Mouse (Mus musculus): ENCODE data around the gene Ctdsp2. TPM values are rescaled to one million over a fixed set of nuclear protein-coding genes. Genes with fewer than 3 reads are reported as not detected.
A peak's percentile ranks its signal among the peaks of the same experiment; 100 is the strongest.

Ctdsp2 gene
- polyA plus RNA-seq, 1 experiment from 2014 or later: 19.0 TPM

DNA sequence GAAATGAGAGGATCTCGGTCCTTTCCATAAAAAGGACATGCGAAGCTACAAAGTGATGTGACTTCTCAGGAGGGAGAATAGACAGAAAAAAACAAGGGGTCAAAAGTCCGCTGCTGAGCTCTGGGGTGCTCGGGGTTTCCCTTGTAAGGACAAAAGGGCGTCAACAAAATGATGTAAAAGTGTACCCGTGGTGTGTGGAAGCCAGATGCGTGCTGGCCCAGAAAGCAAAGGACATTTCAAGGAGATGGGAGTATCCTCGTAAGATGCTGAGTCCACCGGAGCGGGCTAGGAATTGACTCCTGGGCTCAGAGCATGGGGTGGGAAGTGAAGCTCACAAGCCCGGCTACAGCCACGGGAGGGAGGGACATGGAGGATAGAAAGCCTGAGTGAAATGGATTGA is 59.1 kb downstream of the Ctdsp2 start:
- Histone ChIP-seq H3K4me3 (no peak overlapping the region), H3K36me3 (no peaks in the 10 kb centered on the region), H3K4me2 (no peak overlapping the region), H3K9ac (no peak overlapping the region), H3K27me3 (peaks cover 4% of the 10 kb centered on the region), H3K9me3 (no peaks in the 10 kb centered on the region), H3K27ac (replicated peaks) (no peak overlapping the region), H3K4me1 (replicated peaks) (peaks cover 11% of the 10 kb centered on the region)
- 63% methylated on average over 12 of the region's 12 CpGs for WGBS
- ATAC-seq (ENCODE audit: low FRiP score, low read depth): no peak

DNA sequence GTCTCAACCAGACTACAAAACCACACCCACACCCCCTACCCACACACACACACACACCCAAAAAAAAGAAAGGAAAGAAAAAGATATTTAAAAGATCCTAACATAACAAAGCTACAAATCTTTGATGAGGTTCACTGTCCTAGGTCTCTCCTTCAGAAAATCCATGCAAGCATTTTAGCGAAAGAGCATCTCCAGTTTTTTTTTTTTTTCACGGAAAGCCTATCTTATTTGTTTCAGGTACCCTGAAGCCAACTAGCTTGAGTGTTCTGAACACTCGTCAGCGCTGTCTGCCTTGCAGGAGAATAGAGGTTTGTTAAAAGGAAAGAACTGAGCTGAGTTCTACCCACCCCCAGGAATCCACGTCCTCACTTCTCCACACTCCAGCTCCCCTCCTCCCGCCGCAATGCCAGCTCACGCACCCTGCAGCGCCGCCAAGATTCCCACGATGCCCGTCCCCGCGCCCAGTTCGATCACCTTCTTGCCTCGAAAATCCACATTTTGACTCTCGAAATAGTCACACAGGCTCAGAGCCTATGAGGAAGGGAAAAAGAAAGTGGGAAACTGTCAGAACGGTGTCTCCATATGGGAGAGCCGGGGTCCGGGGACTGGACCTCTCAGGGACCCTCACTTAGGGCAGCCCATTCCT is 62.2 kb downstream of the Ctdsp2 start:
- Histone ChIP-seq H3K36me3 (no peaks in the 10 kb centered on the region), H3K27ac (replicated peaks) (peak overlapping the region; percentile 47; the same call in 1 of the 2 replicates), H3K4me1 (replicated peaks) (peaks cover 14% of the 10 kb centered on the region), H3K27me3 (peaks cover 4% of the 10 kb centered on the region), H3K4me2 (peak overlapping the region; percentile 93), H3K9me3 (no peaks in the 10 kb centered on the region), H3K4me3 (peak overlapping the region; percentile 69), H3K9ac (peak overlapping the region; percentile 69)
- ATAC-seq (ENCODE audit: low FRiP score, low read depth): peak; percentile 3; the same call in 1 of the 2 replicates
- WGBS: 1% methylated on average over 20 of the region's 20 CpGs

DNA sequence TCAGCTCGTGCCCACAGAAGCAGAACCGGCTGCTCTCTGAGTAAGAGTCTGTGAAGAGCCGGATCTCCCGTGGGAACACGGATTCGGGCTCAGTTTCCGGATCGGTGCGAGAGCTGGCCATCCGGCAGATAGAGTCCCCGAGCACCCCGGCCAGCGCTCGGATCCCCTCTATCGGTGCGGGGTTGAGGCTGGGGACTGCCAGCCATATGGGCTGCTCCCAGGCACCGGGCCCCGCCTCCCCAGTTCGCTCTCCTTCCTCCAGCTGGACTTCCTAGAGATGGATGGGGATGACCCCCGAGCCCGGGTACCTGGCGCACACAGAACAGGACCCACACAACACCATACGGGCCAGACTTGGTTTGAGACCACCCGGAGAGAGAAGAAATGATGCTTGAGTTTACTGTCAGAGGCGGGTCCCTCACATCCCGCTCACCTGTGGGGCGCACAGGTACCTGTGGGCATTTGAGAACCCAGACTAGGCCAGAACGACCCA is 62.8 kb downstream of the Ctdsp2 start, which contains the start of the genes Mettl1 and Eef1akmt3:
Gene Mettl1, plus strand, starts transcription at position 141 of the 493 bp plus-strand sequence.
Gene Eef1akmt3, minus strand, starts transcription at position 240 of the 493 bp plus-strand sequence.
- H3K27ac ChIP-seq (replicated peaks): peak within 1 kb of the TSS; percentile 47
- peaks cover 4% of the 10 kb centered on the region for H3K27me3 ChIP-seq
- H3K4me1 ChIP-seq (replicated peaks): peaks cover 14% of the 10 kb centered on the region
- peak; percentile 73 for ATAC-seq (ENCODE audit: low FRiP score, low read depth)
- no peaks in the 10 kb centered on the region for H3K9me3 ChIP-seq
- peak within 1 kb of the TSS; percentile 69 for H3K9ac ChIP-seq
- peak within 1 kb of the TSS; percentile 93 for H3K4me2 ChIP-seq
- no peaks in the 10 kb centered on the region for H3K36me3 ChIP-seq
- peak within 1 kb of the TSS; percentile 69 for H3K4me3 ChIP-seq
- under 1% methylated on average over 28 of the region's 28 CpGs for WGBS

DNA sequence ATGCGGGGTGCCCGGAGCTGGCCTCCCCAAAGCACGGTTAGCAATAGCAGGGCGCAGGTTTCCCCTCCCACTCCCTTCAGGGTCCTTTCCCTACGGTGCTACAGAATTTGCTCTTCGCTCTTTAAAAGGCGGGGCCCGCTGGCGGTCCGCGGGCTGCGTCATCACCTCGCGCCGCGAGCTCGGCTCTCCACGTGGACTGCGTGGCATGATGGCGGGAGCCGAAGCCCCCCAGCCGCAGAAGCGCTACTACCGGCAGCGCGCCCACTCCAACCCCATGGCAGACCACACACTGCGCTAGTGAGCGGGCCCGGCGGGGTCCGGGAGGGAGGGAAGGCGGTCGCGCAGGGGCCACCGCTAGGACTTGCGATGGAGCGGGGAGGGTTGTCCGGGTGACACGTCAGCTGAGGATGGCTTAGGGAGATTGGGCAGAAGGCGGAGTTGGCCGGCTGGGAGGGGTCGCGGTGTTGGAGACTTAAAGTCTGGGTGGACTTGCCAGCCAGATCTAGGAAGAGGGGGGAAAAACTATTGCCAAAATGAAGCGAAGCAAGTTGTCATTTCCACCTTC is 63.3 kb downstream of the Ctdsp2 start:
- Histone ChIP-seq H3K36me3 (no peaks in the 10 kb centered on the region), H3K4me1 (replicated peaks) (peaks cover 14% of the 10 kb centered on the region), H3K4me3 (peak overlapping the region; percentile 69), H3K27me3 (peaks cover 4% of the 10 kb centered on the region), H3K9me3 (no peaks in the 10 kb centered on the region), H3K9ac (peak overlapping the region; percentile 69), H3K27ac (replicated peaks) (peak overlapping the region; percentile 47), H3K4me2 (peak overlapping the region; percentile 93)
- ATAC-seq (ENCODE audit: low FRiP score, low read depth): peak; percentile 87
- under 1% methylated on average over 44 of the region's 44 CpGs for WGBS

DNA sequence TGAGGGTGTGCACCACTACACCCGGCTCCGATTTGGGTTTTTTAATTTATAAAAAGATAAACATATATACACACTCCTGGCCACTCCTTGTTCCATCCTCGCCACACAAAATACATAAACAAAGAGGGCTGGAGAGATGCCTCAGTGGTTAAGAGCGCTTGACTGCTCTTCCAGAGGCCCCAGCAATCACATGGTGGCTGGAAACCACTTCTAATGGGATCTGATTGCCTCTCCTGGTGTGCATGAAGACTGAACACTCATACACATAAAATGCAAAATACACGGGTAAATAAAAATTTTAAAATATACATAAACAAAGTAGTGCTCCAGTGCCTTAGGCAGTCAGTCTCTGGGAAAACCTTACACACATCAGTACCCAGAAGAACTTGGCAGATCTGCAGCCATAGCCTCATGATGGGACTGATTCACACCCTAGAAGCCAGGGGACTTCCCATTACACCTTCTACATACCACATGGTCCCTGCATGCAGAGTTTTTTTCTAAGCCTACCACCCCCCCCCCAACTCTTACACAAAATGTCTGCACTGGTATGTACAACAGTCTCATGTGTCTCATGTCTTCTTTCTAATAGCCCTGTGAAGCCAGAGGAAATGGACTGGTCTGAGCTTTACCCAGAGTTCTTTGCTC is 64.1 kb downstream of the Ctdsp2 start:
- H3K4me1 ChIP-seq (replicated peaks): peaks cover 14% of the 10 kb centered on the region
- peak overlapping the region; percentile 69 for H3K4me3 ChIP-seq
- H3K36me3 ChIP-seq: no peaks in the 10 kb centered on the region
- H3K27me3 ChIP-seq: peaks cover 9% of the 10 kb centered on the region
- H3K9ac ChIP-seq: peak overlapping the region; percentile 69; the same call in 1 of the 2 replicates
- peak overlapping the region; percentile 93 for H3K4me2 ChIP-seq
- ATAC-seq (ENCODE audit: low FRiP score, low read depth): 0 out of 2 replicates have a peak, but pooled peaks have one; percentile 7
- WGBS: 21% methylated on average over 5 of the region's 5 CpGs
- H3K9me3 ChIP-seq: no peaks in the 10 kb centered on the region
- no peak overlapping the region for H3K27ac ChIP-seq (replicated peaks)

DNA sequence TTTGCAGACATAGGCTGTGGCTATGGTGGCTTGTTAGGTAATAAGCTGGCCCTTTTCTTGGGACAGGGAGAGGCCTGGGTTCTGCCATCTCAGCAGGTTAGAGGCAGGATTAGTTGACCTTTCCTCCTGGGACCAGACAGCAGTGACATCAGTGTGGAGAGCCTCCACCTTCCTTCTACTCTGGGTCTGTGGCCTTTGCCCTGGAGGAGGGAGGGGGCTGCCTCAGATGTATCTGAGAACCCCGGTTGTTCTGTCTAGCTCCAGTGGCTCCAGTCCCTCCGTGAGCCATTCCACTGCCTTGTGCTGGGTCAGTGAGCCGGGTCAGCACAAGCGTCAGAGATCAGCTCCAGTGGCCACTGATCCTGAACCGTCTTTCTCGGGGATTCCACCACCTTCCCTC is 64.7 kb downstream of the Ctdsp2 start:
- no peaks in the 10 kb centered on the region for H3K9me3 ChIP-seq
- WGBS: 78% methylated on average over 6 of the region's 6 CpGs
- peaks cover 14% of the 10 kb centered on the region for H3K4me1 ChIP-seq (replicated peaks)
- H3K9ac ChIP-seq: no peak overlapping the region
- H3K27me3 ChIP-seq: peaks cover 15% of the 10 kb centered on the region
- no peak overlapping the region for H3K27ac ChIP-seq (replicated peaks)
- H3K36me3 ChIP-seq: no peaks in the 10 kb centered on the region
- no peak for ATAC-seq (ENCODE audit: low FRiP score, low read depth)
- H3K4me3 ChIP-seq: no peak overlapping the region
- no peak overlapping the region for H3K4me2 ChIP-seq

DNA sequence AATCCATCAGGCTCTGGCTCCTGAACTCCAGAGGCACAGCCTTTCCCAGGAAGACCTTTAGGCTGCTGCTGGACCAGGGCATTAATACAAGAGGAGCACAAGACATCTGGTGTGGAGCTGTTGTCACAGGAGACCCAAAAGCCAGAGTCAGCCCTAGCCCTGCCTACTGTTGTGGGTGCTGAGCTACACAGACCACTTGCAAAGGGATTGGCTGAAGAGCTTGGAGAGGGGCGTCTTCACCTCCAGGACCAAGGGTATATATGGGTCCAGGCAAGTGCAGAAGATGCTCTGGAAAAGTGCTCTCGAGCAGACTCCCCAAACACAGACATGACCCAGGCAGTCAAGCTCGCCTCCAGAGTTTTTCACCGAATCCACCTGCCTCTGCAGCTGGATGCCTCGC is 69.4 kb downstream of the Ctdsp2 start, which contains the start of gene Cyp27b1:
Gene Cyp27b1, plus strand, starts transcription at position 297 of the 400 bp plus-strand sequence.
- H3K27me3 ChIP-seq: peaks cover 44% of the 10 kb centered on the region

DNA sequence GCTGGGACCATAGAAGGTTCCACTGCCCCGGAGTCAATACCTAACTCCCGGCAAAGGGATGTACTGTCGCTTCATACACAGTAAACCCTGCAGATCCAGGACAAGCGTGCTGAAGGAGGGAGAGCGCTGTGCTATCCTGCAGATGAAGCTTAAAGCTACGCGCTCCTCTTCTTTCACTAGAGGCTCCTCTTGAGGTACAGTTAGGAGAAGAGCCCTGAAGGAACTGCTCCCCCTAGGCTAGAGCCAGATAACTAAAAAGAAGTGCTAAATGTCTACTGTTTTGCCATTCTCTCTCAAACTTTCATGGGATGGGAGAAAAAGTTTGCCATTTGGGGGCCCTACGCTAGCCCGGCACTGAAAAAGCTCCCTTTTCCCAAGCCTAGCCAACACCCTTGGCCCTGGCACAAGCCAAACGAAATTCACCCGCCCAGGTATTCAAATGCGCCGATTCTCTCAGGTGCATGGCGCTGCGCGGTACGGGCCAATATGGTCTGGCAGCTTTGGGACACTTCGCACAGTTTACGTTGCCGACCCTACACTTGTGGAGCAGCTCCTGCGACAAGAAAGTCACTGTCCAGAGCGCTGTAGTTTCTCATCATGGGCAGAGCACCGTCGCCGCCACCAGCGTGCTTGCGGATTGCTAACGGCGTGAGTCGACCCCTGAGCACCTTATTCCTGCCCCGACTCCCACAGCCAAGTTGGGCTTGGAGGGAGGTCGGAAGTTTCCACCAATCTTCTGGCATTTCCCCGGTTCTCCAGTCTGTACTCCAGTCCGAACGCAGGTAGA is 70.3 kb downstream of the Ctdsp2 start:
- H3K27ac ChIP-seq (replicated peaks): no peak overlapping the region
- WGBS: 7% methylated on average over 35 of the region's 35 CpGs
- 0 out of 2 replicates have a peak overlapping the region, but pooled peaks have one; percentile 2 for H3K4me3 ChIP-seq
- no peak overlapping the region; the same call in 1 of the 2 replicates for H3K9ac ChIP-seq
- peaks cover 44% of the 10 kb centered on the region for H3K27me3 ChIP-seq
- H3K4me2 ChIP-seq: no peak overlapping the region
- peaks cover 12% of the 10 kb centered on the region; the same call in 1 of the 2 replicates for H3K4me1 ChIP-seq (replicated peaks)
- H3K36me3 ChIP-seq: peaks cover 5% of the 10 kb centered on the region; the same call in 1 of the 2 replicates
- H3K9me3 ChIP-seq: no peaks in the 10 kb centered on the region
- no peak for ATAC-seq (ENCODE audit: low FRiP score, low read depth)

More for the DNA sequence above, 69.4 kb downstream of the Ctdsp2 start, which contains the start of gene Cyp27b1:
- H3K9me3 ChIP-seq: no peaks in the 10 kb centered on the region
- H3K27ac ChIP-seq (replicated peaks): no peak within 1 kb of the TSS
- H3K4me1 ChIP-seq (replicated peaks): peaks cover 12% of the 10 kb centered on the region
- 0 out of 2 replicates have a peak, but pooled peaks cover 1% of the 10 kb centered on the region for H3K36me3 ChIP-seq
- 27% methylated on average over 5 of the region's 5 CpGs for WGBS
- H3K9ac ChIP-seq: no peak within 1 kb of the TSS; the same call in 1 of the 2 replicates
- no peak for ATAC-seq (ENCODE audit: low FRiP score, low read depth)
- H3K4me2 ChIP-seq: no peak within 1 kb of the TSS
- H3K4me3 ChIP-seq: 0 out of 2 replicates have a peak within 1 kb of the TSS, but pooled peaks have one; percentile 2

MicroRNAs within 50 kb of the gene (microRNA counts, 519-probe panel; counts per million panel counts)
- 2,517 counts per million, percentile 39 among the panel's probes with 10 or more counts for microRNA mmu-miR-26a
- not detected for microRNA mmu-miR-546

Small RNA genes within 50 kb of the gene (microRNA-seq; reads per million reads assigned to microRNA genes)
- gene Mir26a-2 (28.8 reads per million, percentile 38 among the genes with 10 or more reads in this experiment), gene Mir546 (not detected)

Other genes with a start within 250 kb of the Ctdsp2 start
- gene Atp23, start 77.4 kb upstream of the Ctdsp2 start, polyA plus RNA-seq (2015; fragmentation: Nextera tagmentation; extraction: Ambion mirVana): 14.0 and 15.4 TPM in 2 replicates
- gene Avil, start 22.0 kb downstream of the Ctdsp2 start, polyA plus RNA-seq (2015; fragmentation: Nextera tagmentation; extraction: Ambion mirVana): 4.2 and 11.6 TPM in 2 replicates
- gene Tsfm, start 52.1 kb downstream of the Ctdsp2 start, polyA plus RNA-seq (2015; fragmentation: Nextera tagmentation; extraction: Ambion mirVana): 61.6 and 64.7 TPM in 2 replicates
- 22.8 and 25.1 TPM in 2 replicates for gene Mettl1, start 62.7 kb downstream of the Ctdsp2 start, polyA plus RNA-seq (2015; fragmentation: Nextera tagmentation; extraction: Ambion mirVana)
- gene Eef1akmt3, start 62.8 kb downstream of the Ctdsp2 start, polyA plus RNA-seq (2015; fragmentation: Nextera tagmentation; extraction: Ambion mirVana): 0.14 and 0.22 TPM in 2 replicates
- gene Cyp27b1, start 69.5 kb downstream of the Ctdsp2 start, polyA plus RNA-seq (2015; fragmentation: Nextera tagmentation; extraction: Ambion mirVana): 0.21 and 0.26 TPM in 2 replicates
- gene March9, start 81.5 kb downstream of the Ctdsp2 start, polyA plus RNA-seq (2015; fragmentation: Nextera tagmentation; extraction: Ambion mirVana): 7.3 and 8.4 TPM in 2 replicates
- gene Cdk4, start 84.8 kb downstream of the Ctdsp2 start, polyA plus RNA-seq (2015; fragmentation: Nextera tagmentation; extraction: Ambion mirVana): 743 and 831 TPM in 2 replicates
- 120 and 123 TPM in 2 replicates for gene Tspan31, start 91.5 kb downstream of the Ctdsp2 start, polyA plus RNA-seq (2015; fragmentation: Nextera tagmentation; extraction: Ambion mirVana)
- 4.0 and 4.9 TPM in 2 replicates for gene Agap2, start 96.6 kb downstream of the Ctdsp2 start, polyA plus RNA-seq (2015; fragmentation: Nextera tagmentation; extraction: Ambion mirVana)
- 125 and 130 TPM in 2 replicates for gene Os9, start 142.4 kb downstream of the Ctdsp2 start, polyA plus RNA-seq (2015; fragmentation: Nextera tagmentation; extraction: Ambion mirVana)
- 54.0 and 74.6 TPM in 2 replicates for gene B4galnt1, start 186.5 kb downstream of the Ctdsp2 start, polyA plus RNA-seq (2015; fragmentation: Nextera tagmentation; extraction: Ambion mirVana)
- gene Slc26a10, start 201.9 kb downstream of the Ctdsp2 start, polyA plus RNA-seq (2015; fragmentation: Nextera tagmentation; extraction: Ambion mirVana): 0.91 and 1.0 TPM in 2 replicates
- gene Arhgef25, start 211.4 kb downstream of the Ctdsp2 start, polyA plus RNA-seq (2015; fragmentation: Nextera tagmentation; extraction: Ambion mirVana): 27.3 and 30.3 TPM in 2 replicates
- 240 and 266 TPM in 2 replicates for gene Dtx3, start 217.0 kb downstream of the Ctdsp2 start, polyA plus RNA-seq (2015; fragmentation: Nextera tagmentation; extraction: Ambion mirVana)
- gene Pip4k2c, start 232.9 kb downstream of the Ctdsp2 start, polyA plus RNA-seq (2015; fragmentation: Nextera tagmentation; extraction: Ambion mirVana): 19.1 and 19.6 TPM in 2 replicates